Mouse (Mus musculus): ENCODE measurements at regions not wholly inside any gene's neighbourhood (a gene's known extent, or its start where the extent isn't known, plus 50 kb on each side); places are given as distances from the start of the nearest gene placed in this dataset.

GRCm38 (mm10) chr15:60577084-60577483 lies 276.5 kb downstream of the Fam84b start:
- no peak for TF ChIP-seq MAFK (IDR thresholded peaks at IDR 0.05; ENCODE audit: insufficient read depth, low read depth, low read length)
- no peak for TF ChIP-seq CHD2 (IDR thresholded peaks at IDR 0.05; ENCODE audit: low read depth, low read length)

Data from ES-E14 (cell line).